Mouse (Mus musculus) MEL (cell line): Measurements from ENCODE around the gene Mpg. TPM values are rescaled to one million over a fixed set of nuclear protein-coding genes. Genes with fewer than 3 reads are reported as not detected.

Source experiments
- DNase-seq: peaks from one replicate; pipeline ENCODE4 v3.0.0; 2011; ENCODE audit warnings: low read depth, low spot score
- H3K27ac ChIP-seq: 2 replicates; pipeline ENCODE4 v1.5.1; 2012; ENCODE audit warnings: low read depth, mild to moderate bottlenecking, control low read depth, low read length, moderate library complexity; ENCODE audit not compliant: control insufficient read depth
- H3K27me3 ChIP-seq, 2 experiments: fragments of 150-350 bp in 1 of 2; sonication (generic) in 1 of 2; 2 replicates each; pipeline ENCODE4 v1.6.1; 2012; ENCODE audit warnings: low read length in 2 of 2, mild to moderate bottlenecking in 2 of 2, improper control_type of control experiment in 1 of 2, moderate library complexity in 1 of 2; ENCODE audit not compliant: insufficient read depth in 2 of 2, control insufficient read depth in 1 of 2
- H3K36me3 ChIP-seq, 2 experiments: 2 replicates each; pipeline ENCODE4 v1.6.1; 2012 to 2014; ENCODE audit warnings: low read length in 2 of 2, improper control_type of control experiment in 1 of 2, inconsistent platforms in 1 of 2, mild to moderate bottlenecking in 1 of 2; ENCODE audit not compliant: insufficient read depth in 2 of 2, control insufficient read depth in 1 of 2
- H3K4me1 ChIP-seq, 2 experiments: fragments of 150-350 bp in 1 of 2; sonication (generic) in 1 of 2; 2 replicates each; pipeline ENCODE4 v1.6.1; 2012; ENCODE audit warnings: low read length in 2 of 2, improper control_type of control experiment in 1 of 2, mild to moderate bottlenecking in 1 of 2; ENCODE audit not compliant: insufficient read depth in 2 of 2, control insufficient read depth in 1 of 2
- H3K4me3 ChIP-seq, 2 experiments: fragments of 150-350 bp in 1 of 2; sonication (generic) in 1 of 2; 2 replicates each; pipeline ENCODE4 v1.5.1; 2012; ENCODE audit warnings: low read depth in 2 of 2, low read length in 2 of 2, mild to moderate bottlenecking in 2 of 2, moderate library complexity in 2 of 2, control low read depth in 1 of 2, improper control_type of control experiment in 1 of 2; ENCODE audit not compliant: control insufficient read depth in 1 of 2, insufficient read depth in 1 of 2
- H3K79me2 ChIP-seq: 2 replicates; pipeline ENCODE4 v1.6.1; 2012; ENCODE audit warnings: mild to moderate bottlenecking, low read length, moderate library complexity; ENCODE audit not compliant: control insufficient read depth, poor library complexity, insufficient read depth
- H3K9ac ChIP-seq: 2 replicates; pipeline ENCODE4 v1.6.1; 2012; ENCODE audit warnings: low read depth, mild to moderate bottlenecking, control low read depth, low read length, moderate library complexity; ENCODE audit not compliant: control insufficient read depth, poor library complexity, severe bottlenecking
- H3K9me3 ChIP-seq: fragments of 150-350 bp; sonication (generic); replicated peaks from 2 replicates; pipeline ENCODE4 v1.6.1; 2012; ENCODE audit warnings: mild to moderate bottlenecking, low read length, improper control_type of control experiment, moderate library complexity; ENCODE audit not compliant: insufficient read depth
- CHD1 ChIP-seq: IDR thresholded peaks from 2 replicates; pipeline ENCODE4 v1.6.1; 2012; ENCODE audit warnings: low read depth, mild to moderate bottlenecking, inconsistent platforms, low read length, improper control_type of control experiment
- CTCF ChIP-seq, 3 experiments: IDR thresholded peaks in 2 of 3; conservative IDR thresholded peaks in 1 of 3; 2 replicates each; pipeline ENCODE4 v1.5.1; 2011 to 2012; ENCODE audit warnings: low read length in 3 of 3, low read depth in 2 of 3, mild to moderate bottlenecking in 2 of 3, improper control_type of control experiment in 1 of 3, inconsistent platforms in 1 of 3, mixed read lengths in 1 of 3, moderate library complexity in 1 of 3; ENCODE audit not compliant: control insufficient read depth in 1 of 3, insufficient read depth in 1 of 3, poor library complexity in 1 of 3, severe bottlenecking in 1 of 3
- E2F4 ChIP-seq: IDR thresholded peaks from 2 replicates; pipeline ENCODE4 v1.6.1; 2011; ENCODE audit warnings: low read depth, low read length, improper control_type of control experiment, borderline replicate concordance
- ETS1 ChIP-seq: IDR thresholded peaks from 2 replicates; pipeline ENCODE4 v1.6.1; 2012; ENCODE audit warnings: low read depth, mild to moderate bottlenecking, inconsistent platforms, low read length, improper control_type of control experiment, moderate library complexity
- JUND ChIP-seq: IDR thresholded peaks from 2 replicates; pipeline ENCODE4 v1.6.1; 2011; ENCODE audit warnings: low read depth, mild to moderate bottlenecking, improper control_type of control experiment, low read length
- KAT2A ChIP-seq: conservative IDR thresholded peaks from 2 replicates; pipeline ENCODE4 v1.6.1; 2012; ENCODE audit warnings: low read depth, low read length, improper control_type of control experiment, inconsistent platforms
- MAX ChIP-seq: IDR thresholded peaks from 2 replicates; pipeline ENCODE4 v1.6.1; 2011; ENCODE audit warnings: low read length, improper control_type of control experiment
- MYB ChIP-seq: IDR thresholded peaks from 2 replicates; pipeline ENCODE4 v1.6.1; 2011; ENCODE audit warnings: mild to moderate bottlenecking, low read depth, low read length, improper control_type of control experiment
- NRF1 ChIP-seq: IDR thresholded peaks from 2 replicates; pipeline ENCODE4 v1.6.1; 2014; ENCODE audit warnings: low read depth, mild to moderate bottlenecking, inconsistent platforms, low read length, improper control_type of control experiment, moderate library complexity; ENCODE audit not compliant: poor library complexity, insufficient read depth, severe bottlenecking
- POLR2A ChIP-seq, 2 experiments: IDR thresholded peaks; 2 replicates each; pipeline ENCODE4 v1.6.1; 2011 to 2012; ENCODE audit warnings: low read length in 2 of 2, mild to moderate bottlenecking in 2 of 2, control low read depth in 1 of 2, improper control_type of control experiment in 1 of 2, low read depth in 1 of 2, moderate library complexity in 1 of 2; ENCODE audit not compliant: control insufficient read depth in 1 of 2, insufficient read depth in 1 of 2, poor library complexity in 1 of 2
- SMC3 ChIP-seq: IDR thresholded peaks from 2 replicates; pipeline ENCODE4 v1.6.1; 2011; ENCODE audit warnings: low read depth, low read length, improper control_type of control experiment
- TBP ChIP-seq: IDR thresholded peaks from 2 replicates; pipeline ENCODE4 v1.8.0; 2011; ENCODE audit warnings: low read depth, low read length, improper control_type of control experiment
- TCF12 ChIP-seq: IDR thresholded peaks from 2 replicates; pipeline ENCODE4 v1.6.1; 2014; ENCODE audit warnings: low read depth, mild to moderate bottlenecking, inconsistent platforms, low read length, improper control_type of control experiment, moderate library complexity
- USF1 ChIP-seq: IDR thresholded peaks from 2 replicates; pipeline ENCODE4 v1.6.1; 2014; ENCODE audit warnings: low read depth, mild to moderate bottlenecking, inconsistent platforms, low read length, improper control_type of control experiment, moderate library complexity
- USF2 ChIP-seq, 2 experiments: IDR thresholded peaks; 2 replicates each; pipeline ENCODE4 v1.6.1; 2011 to 2012; ENCODE audit warnings: improper control_type of control experiment in 2 of 2, low read length in 2 of 2, borderline replicate concordance in 1 of 2, inconsistent platforms in 1 of 2, low read depth in 1 of 2, mild to moderate bottlenecking in 1 of 2; ENCODE audit not compliant: insufficient read depth in 1 of 2
- polyA plus RNA-seq, 2 experiments: library from polyadenylated mRNA; stranded (reverse) in 1 of 2; unstranded in 1 of 2; fragments of >175 nt in 1 of 2; fragments of >200 nt in 1 of 2; gene quantifications; 2 replicates each; pipeline versions ENCODE4 v1.2.1 to v1.2.4; 2012; ENCODE audit warnings: low replicate concordance in 2 of 2, low read depth in 1 of 2; ENCODE audit not compliant: insufficient read length in 2 of 2, insufficient read depth in 1 of 2, missing spikeins in 1 of 2
- total RNA-seq: library from RNA; depleted of rRNA; stranded (reverse); fragments of 300-350 nt; gene quantifications from 2 replicates; pipeline ENCODE4 v1.2.3, GENCODE M21; 2012

Mpg gene
- total and polyA plus RNA-seq, 3 experiments = 42.0 to 43.2 TPM; not detected in 1

DNA sequence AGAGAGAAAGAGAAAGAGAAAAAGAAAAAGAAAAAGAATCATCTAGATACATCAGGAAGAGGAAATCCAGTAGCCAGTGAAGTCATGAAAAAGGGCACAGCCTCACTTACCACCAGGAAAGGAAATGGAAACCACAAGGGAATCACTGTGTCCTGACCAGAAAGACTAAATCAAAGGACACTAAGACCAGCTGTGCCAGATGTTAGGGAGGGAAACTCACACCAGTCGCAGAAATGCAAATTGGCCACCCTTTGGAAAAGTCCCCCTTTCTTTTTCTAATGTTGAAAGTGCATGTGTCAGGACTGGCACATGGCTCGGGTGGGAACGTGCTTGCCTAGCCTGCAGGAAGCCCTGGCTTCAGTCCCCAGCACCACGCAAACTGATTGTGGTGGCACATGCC lies 44.9 kb downstream of the Mpg start:
- DNase-seq = peak; percentile 35
- H3K79me2 ChIP-seq = peaks cover 5% of the 10 kb centered on the region
- H3K9me3 ChIP-seq = no peaks in the 10 kb centered on the region
- H3K36me3 ChIP-seq = peaks cover 0 to 31% of the 10 kb centered on the region in 2 experiments; a peak in 2 of 4 replicates
- TF ChIP-seq NRF1 (no peak), ETS1 (peak; percentile 77), CTCF (IDR thresholded peaks at IDR 0.05 in 2 of 3, conservative IDR thresholded peaks at IDR 0.05 in 1 of 3; ENCODE audit: control insufficient read depth in 1 of 3, insufficient read depth in 1 of 3, low read depth in 2 of 3, low read length in 3 of 3, poor library complexity in 1 of 3, severe bottlenecking in 1 of 3) (no peak), JUND (no peak), USF1 (no peak)
- peaks cover 16 to 31% of the 10 kb centered on the region in 2 experiments for H3K4me1 ChIP-seq
- no peak overlapping the region for H3K9ac ChIP-seq
- H3K4me3 ChIP-seq = no peak overlapping the region
- H3K27me3 ChIP-seq = no peaks in the 10 kb centered on the region; a peak in 1 of 4 replicates
- H3K27ac ChIP-seq = no peak overlapping the region

DNA sequence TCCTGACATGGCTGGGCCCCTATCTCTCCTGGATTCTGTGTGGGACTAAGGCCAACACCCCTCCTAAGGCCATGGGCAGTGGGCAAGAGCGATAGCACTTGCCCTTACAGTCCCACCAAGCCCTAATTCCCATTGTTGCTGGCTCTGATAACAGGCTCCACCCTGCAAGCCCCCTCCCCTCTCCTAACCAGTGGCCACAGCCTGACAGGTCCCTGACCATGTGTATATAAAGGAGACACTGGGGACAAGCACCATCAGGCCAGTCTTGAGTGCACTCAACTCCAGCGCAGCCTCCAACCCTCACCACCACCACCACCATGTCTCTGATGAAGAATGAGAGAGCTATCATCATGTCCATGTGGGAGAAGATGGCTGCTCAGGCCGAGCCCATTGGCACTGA lies 50.0 kb downstream of the Mpg start, which contains the start of gene Hba-x:
Gene Hba-x, plus strand, starts transcription at position 54 of the 400 bp plus-strand sequence.
- Histone ChIP-seq H3K9me3 (no peaks in the 10 kb centered on the region), H3K27me3 (no peaks in the 10 kb centered on the region; a peak in 1 of 4 replicates), H3K36me3 (no peaks in the 10 kb centered on the region; a peak in 1 of 4 replicates), H3K4me1 (peaks cover 0 to 7% of the 10 kb centered on the region in 2 experiments; a peak in 1 of 4 replicates), H3K4me3 (no peak within 1 kb of the TSS), H3K79me2 (no peaks in the 10 kb centered on the region), H3K9ac (no peak within 1 kb of the TSS), H3K27ac (no peak within 1 kb of the TSS)
- DNase-seq = no peak
- TF ChIP-seq JUND = no peak
- TF ChIP-seq TCF12 = no peak
- no peak for TF ChIP-seq ETS1
- TF ChIP-seq CHD1 = no peak
- TF ChIP-seq E2F4 = no peak
- TF ChIP-seq NRF1 = no peak
- TF ChIP-seq POLR2A (IDR thresholded peaks at IDR 0.05; ENCODE audit: control insufficient read depth in 1 of 2, insufficient read depth in 1 of 2, low read depth in 1 of 2, low read length in 2 of 2, poor library complexity in 1 of 2) = no peak
- no peak for TF ChIP-seq CTCF (IDR thresholded peaks at IDR 0.05 in 2 of 3, conservative IDR thresholded peaks at IDR 0.05 in 1 of 3; ENCODE audit: control insufficient read depth in 1 of 3, insufficient read depth in 1 of 3, low read depth in 2 of 3, low read length in 3 of 3, poor library complexity in 1 of 3, severe bottlenecking in 1 of 3)
- no peak for TF ChIP-seq USF2 (IDR thresholded peaks at IDR 0.05; ENCODE audit: borderline replicate concordance in 1 of 2, insufficient read depth in 1 of 2, low read depth in 1 of 2, low read length in 2 of 2)
- TF ChIP-seq SMC3 = no peak

DNA sequence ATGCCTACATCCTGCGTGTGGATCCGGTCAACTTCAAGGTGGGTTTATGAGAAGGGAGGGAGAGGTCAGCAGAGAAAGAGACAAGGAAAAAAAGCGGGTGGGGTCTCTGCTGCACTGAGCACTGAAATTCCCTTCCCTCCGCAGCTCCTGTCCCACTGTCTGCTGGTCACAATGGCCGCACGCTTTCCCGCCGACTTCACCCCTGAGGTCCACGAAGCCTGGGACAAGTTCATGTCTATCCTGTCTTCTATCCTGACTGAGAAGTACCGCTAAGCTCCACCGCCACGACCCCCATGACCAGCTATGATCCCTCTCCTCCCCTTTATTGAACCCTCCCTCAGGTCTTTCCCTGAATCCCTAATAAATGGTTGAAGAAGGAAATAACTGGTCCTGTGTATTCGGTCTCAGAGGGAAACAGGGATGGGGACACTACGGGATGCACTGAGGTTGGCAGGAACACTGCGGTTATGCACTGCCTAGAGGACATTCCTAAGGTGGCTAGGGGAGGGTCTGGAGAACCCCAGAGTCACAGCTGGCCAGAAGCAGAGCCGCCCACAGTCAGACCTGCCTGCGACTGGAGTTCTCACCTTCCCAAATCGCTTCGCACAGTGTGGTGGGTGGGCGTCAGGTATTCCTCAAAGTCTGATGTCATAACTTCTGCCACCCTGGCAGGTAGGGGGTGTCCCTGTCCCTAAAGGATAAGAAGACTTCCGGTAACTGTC lies 51.6 kb downstream of the Mpg start:
- Histone ChIP-seq H3K27me3 (no peaks in the 10 kb centered on the region; a peak in 1 of 4 replicates), H3K9me3 (no peaks in the 10 kb centered on the region), H3K36me3 (peaks cover 0 to 5% of the 10 kb centered on the region in 2 experiments; a peak in 2 of 4 replicates), H3K27ac (no peak overlapping the region), H3K9ac (no peak overlapping the region), H3K79me2 (no peaks in the 10 kb centered on the region), H3K4me3 (no peak overlapping the region), H3K4me1 (peaks cover 2 to 13% of the 10 kb centered on the region in 2 experiments; a peak in 3 of 4 replicates)
- TF ChIP-seq MAX (no peak), USF2 (IDR thresholded peaks at IDR 0.05; ENCODE audit: borderline replicate concordance in 1 of 2, insufficient read depth in 1 of 2, low read depth in 1 of 2, low read length in 2 of 2) (no peak), TBP (no peak), JUND (no peak), MYB (no peak), KAT2A (no peak), SMC3 (no peak)
- no peak for DNase-seq
